Mouse (Mus musculus): ENCODE measurements around the gene Ddb1. TPM values are rescaled to one million over a fixed set of nuclear protein-coding genes. Genes with fewer than 3 reads are reported as not detected.

Gene Ddb1
- polyA plus RNA-seq, 1 experiment: 2.8 TPM

DNA sequence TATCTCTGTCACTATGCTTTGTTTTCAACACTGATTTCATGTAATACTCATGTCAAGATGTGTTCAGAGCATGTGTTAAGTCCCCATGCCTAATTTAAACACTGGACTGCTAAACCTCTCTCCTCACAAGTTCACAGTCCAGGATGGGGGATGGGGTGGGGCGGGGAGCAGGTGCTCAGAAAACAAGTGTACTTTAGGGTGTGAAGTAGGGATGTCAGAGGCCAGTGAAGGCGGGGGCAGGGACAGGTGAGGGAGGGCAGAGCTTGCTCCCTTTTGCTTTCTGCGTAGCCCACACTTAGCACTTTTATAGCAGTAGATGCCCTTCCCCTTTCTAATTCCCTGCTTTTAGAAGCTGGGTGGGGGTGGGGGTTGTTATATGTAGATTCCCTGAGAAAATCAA is 60.0 kb downstream of the Ddb1 start:
- TF ChIP-seq TAL1 (IDR thresholded peaks at IDR 0.05; ENCODE audit: low read length) (no peak), GATA1 (IDR thresholded peaks at IDR 0.05; ENCODE audit: low read length) (no peak)
- H3K36me3 ChIP-seq (ENCODE audit: control insufficient read depth): peaks cover 20% of the 10 kb centered on the region
- peaks cover 3% of the 10 kb centered on the region; the same call in 1 of the 2 replicates for H3K27me3 ChIP-seq (ENCODE audit: control insufficient read depth)
- H3K4me1 ChIP-seq (ENCODE audit: control insufficient read depth): peaks cover 63% of the 10 kb centered on the region
- no peaks in the 10 kb centered on the region for H3K9me3 ChIP-seq (ENCODE audit: control insufficient read depth, low read length)
- no peak overlapping the region for H3K4me3 ChIP-seq (replicated peaks)

GRCm38 (mm10) chr19:10665499-10665898 is 60.4 kb downstream of the Ddb1 start:
- TF ChIP-seq GATA1 (IDR thresholded peaks at IDR 0.05; ENCODE audit: low read length): no peak
- no peak for TF ChIP-seq TAL1 (IDR thresholded peaks at IDR 0.05; ENCODE audit: low read length)
- peaks cover 60% of the 10 kb centered on the region for H3K4me1 ChIP-seq (ENCODE audit: control insufficient read depth)
- H3K27me3 ChIP-seq (ENCODE audit: control insufficient read depth): peaks cover 3% of the 10 kb centered on the region; the same call in 1 of the 2 replicates
- no peak overlapping the region for H3K4me3 ChIP-seq (replicated peaks)
- no peaks in the 10 kb centered on the region for H3K9me3 ChIP-seq (ENCODE audit: control insufficient read depth, low read length)
- H3K36me3 ChIP-seq (ENCODE audit: control insufficient read depth): peaks cover 18% of the 10 kb centered on the region

GRCm38 (mm10) chr19:10671319-10671718 is 66.2 kb downstream of the Ddb1 start:
- TF ChIP-seq GATA1 (IDR thresholded peaks at IDR 0.05; ENCODE audit: low read length): no peak
- TF ChIP-seq TAL1 (IDR thresholded peaks at IDR 0.05; ENCODE audit: low read length): no peak
- H3K4me1 ChIP-seq (ENCODE audit: control insufficient read depth): peaks cover 19% of the 10 kb centered on the region
- H3K9me3 ChIP-seq (ENCODE audit: control insufficient read depth, low read length): no peaks in the 10 kb centered on the region
- no peaks in the 10 kb centered on the region for H3K36me3 ChIP-seq (ENCODE audit: control insufficient read depth)
- H3K4me3 ChIP-seq (replicated peaks): no peak overlapping the region
- peaks cover 3% of the 10 kb centered on the region; the same call in 1 of the 2 replicates for H3K27me3 ChIP-seq (ENCODE audit: control insufficient read depth)

- TF ChIP-seq GATA1 (IDR thresholded peaks at IDR 0.05; ENCODE audit: low read length) (no peak), TAL1 (IDR thresholded peaks at IDR 0.05; ENCODE audit: low read length) (no peak)
- Histone ChIP-seq H3K4me1 (ENCODE audit: control insufficient read depth) (peaks cover 22% of the 10 kb centered on the region), H3K27me3 (ENCODE audit: control insufficient read depth) (peaks cover 3% of the 10 kb centered on the region; the same call in 1 of the 2 replicates), H3K4me3 (replicated peaks) (no peak overlapping the region), H3K36me3 (ENCODE audit: control insufficient read depth) (no peaks in the 10 kb centered on the region), H3K9me3 (ENCODE audit: control insufficient read depth, low read length) (no peaks in the 10 kb centered on the region)
These were observed 66.8 kb downstream of the Ddb1 start for GRCm38 (mm10) chr19:10671854-10672417.

DNA sequence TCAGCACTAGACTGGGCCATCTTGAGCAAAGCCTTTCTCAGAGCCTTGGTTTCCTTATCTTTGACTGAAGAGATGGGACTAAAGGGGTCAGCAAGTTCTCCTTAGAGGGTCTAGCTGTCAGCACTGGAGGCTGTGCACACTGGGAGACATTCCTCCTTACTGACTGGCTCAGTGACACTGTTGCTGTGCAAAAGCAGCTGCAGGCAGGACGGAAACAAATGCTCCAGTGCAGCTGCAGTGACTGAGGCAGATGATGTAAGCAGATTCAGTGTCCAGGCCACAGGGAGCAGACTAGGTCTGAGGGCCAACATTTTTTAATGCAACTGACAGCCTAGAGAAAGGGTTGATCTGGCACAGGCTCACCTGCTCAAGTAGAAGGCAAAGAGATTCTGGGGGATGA is 68.1 kb downstream of the Ddb1 start:
- Histone ChIP-seq H3K9me3 (ENCODE audit: control insufficient read depth, low read length) (no peaks in the 10 kb centered on the region), H3K36me3 (ENCODE audit: control insufficient read depth) (no peaks in the 10 kb centered on the region), H3K27me3 (ENCODE audit: control insufficient read depth) (peaks cover 3% of the 10 kb centered on the region; the same call in 1 of the 2 replicates), H3K4me3 (replicated peaks) (no peak overlapping the region), H3K4me1 (ENCODE audit: control insufficient read depth) (peaks cover 32% of the 10 kb centered on the region)
- no peak for TF ChIP-seq GATA1 (IDR thresholded peaks at IDR 0.05; ENCODE audit: low read length)
- TF ChIP-seq TAL1 (IDR thresholded peaks at IDR 0.05; ENCODE audit: low read length): no peak

DNA sequence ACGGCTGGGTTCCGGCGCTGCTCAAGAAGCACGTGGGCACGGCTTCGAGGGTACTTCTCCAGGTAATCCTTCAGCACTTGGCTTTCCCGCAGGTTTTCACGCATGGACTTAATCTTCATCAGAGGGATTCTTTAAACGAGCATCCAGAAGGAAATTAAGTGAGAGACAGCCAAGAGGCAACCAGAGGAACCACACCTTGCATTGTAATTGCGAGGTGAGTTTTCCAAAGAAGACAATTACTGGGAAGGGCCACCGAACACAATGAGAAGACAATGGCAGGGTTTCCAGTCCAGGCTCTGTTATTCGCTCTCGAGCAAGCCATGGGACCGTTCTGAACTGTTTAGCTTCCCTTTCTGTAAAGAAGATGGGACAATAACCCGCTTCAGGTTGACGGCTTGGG is 71.5 kb downstream of the Ddb1 start:
- Histone ChIP-seq H3K9me3 (ENCODE audit: control insufficient read depth, low read length) (no peaks in the 10 kb centered on the region), H3K27me3 (ENCODE audit: control insufficient read depth) (peaks cover 2% of the 10 kb centered on the region), H3K4me3 (replicated peaks) (no peak overlapping the region), H3K36me3 (ENCODE audit: control insufficient read depth) (no peaks in the 10 kb centered on the region), H3K4me1 (ENCODE audit: control insufficient read depth) (peaks cover 24% of the 10 kb centered on the region)
- TF ChIP-seq GATA1 (IDR thresholded peaks at IDR 0.05; ENCODE audit: low read length): no peak
- TF ChIP-seq TAL1 (IDR thresholded peaks at IDR 0.05; ENCODE audit: low read length): no peak

DNA sequence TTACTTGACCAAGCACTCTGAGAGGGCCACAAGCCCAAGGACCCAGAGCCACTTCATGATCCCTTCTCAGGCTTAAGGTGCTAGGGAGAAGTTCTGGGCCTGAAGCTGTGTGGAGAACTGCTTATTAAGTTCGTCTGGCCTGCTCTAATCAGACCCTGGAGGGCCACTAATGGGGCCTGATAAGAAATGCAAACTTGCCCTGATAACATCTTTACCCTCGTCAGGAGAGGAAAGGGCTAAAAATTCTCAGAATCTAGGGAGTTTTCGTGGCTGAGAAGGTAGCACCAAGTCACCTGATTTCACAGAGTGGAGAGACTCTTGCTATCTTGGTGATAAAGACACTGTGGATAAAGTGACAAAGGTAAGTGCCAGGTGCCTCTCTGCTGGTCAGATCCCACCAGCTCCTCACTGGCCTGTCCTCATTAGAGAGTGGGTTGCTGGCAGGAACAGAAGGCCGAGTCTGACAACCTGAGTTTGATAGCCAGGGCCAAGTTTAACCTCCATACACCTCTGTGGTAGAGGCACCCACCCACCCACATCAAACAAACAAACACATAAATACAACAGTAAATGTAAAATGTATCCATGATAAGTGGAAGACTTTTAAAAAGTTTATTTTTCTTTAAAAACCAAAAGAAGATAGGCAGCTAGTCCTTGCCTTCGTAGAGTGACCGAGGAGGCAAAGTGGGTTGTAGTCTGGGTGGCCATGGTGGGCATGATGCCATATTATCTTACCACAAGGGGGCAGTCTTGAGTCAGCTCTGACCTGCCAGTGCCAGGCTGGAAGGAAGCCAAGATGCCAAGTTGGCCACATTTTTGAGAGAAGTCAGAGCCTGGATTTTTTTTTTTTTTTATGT is 73.0 kb downstream of the Ddb1 start, which contains the start of gene Pga5:
Gene Pga5 (minus strand): TSS at position 157 of the 857 bp plus-strand sequence.
- peaks cover 17% of the 10 kb centered on the region for H3K4me1 ChIP-seq (ENCODE audit: control insufficient read depth)
- H3K4me3 ChIP-seq (replicated peaks): no peak within 1 kb of the TSS
- H3K36me3 ChIP-seq (ENCODE audit: control insufficient read depth): no peaks in the 10 kb centered on the region
- H3K9me3 ChIP-seq (ENCODE audit: control insufficient read depth, low read length): no peaks in the 10 kb centered on the region
- TF ChIP-seq TAL1 (IDR thresholded peaks at IDR 0.05; ENCODE audit: low read length) (no peak), GATA1 (IDR thresholded peaks at IDR 0.05; ENCODE audit: low read length) (no peak)
- peaks cover 7% of the 10 kb centered on the region for H3K27me3 ChIP-seq (ENCODE audit: control insufficient read depth)

DNA sequence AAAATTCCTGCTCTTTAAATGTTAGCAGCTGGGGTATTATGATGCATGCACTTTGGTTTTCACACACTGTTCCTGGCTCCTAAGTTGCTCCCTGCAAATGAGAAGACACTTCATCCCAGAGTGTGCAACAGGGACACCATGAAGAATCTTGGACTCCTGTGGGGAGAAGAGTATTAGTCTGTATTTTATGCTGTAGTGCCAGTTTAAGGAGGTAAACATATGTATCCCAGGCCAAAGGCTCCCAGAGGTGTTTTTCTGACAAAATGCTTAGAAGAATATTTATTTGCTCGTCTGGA is 73.6 kb downstream of the Ddb1 start:
- Histone ChIP-seq H3K9me3 (ENCODE audit: control insufficient read depth, low read length) (no peaks in the 10 kb centered on the region), H3K4me1 (ENCODE audit: control insufficient read depth) (peaks cover 17% of the 10 kb centered on the region), H3K36me3 (ENCODE audit: control insufficient read depth) (no peaks in the 10 kb centered on the region), H3K27me3 (ENCODE audit: control insufficient read depth) (peaks cover 11% of the 10 kb centered on the region), H3K4me3 (replicated peaks) (no peak overlapping the region)
- TF ChIP-seq TAL1 (IDR thresholded peaks at IDR 0.05; ENCODE audit: low read length) (no peak), GATA1 (IDR thresholded peaks at IDR 0.05; ENCODE audit: low read length) (no peak)

Other genes with a start within 250 kb of the Ddb1 start
- not detected in 2 replicates for gene Syt7, start 216.2 kb upstream of the Ddb1 start, polyA plus RNA-seq (2012)
- not detected in 2 replicates for gene Lrrc10b, start 147.9 kb upstream of the Ddb1 start, polyA plus RNA-seq (2012)
- gene Ppp1r32, start 122.4 kb upstream of the Ddb1 start, polyA plus RNA-seq (2012): 0.16 and 0.30 TPM in 2 replicates
- 1.5 and 2.5 TPM in 2 replicates for gene Cpsf7, start 80.1 kb upstream of the Ddb1 start, polyA plus RNA-seq (2012)
- 0.36 and 0.44 TPM in 2 replicates for gene Sdhaf2, start 79.2 kb upstream of the Ddb1 start, polyA plus RNA-seq (2012)
- 0.13 and 0.14 TPM in 2 replicates for gene Tmem216, start 49.1 kb upstream of the Ddb1 start, polyA plus RNA-seq (2012)
- 0.30 and 0.42 TPM in 2 replicates for gene Cyb561a3, start 28.2 kb upstream of the Ddb1 start, polyA plus RNA-seq (2012)
- gene Tmem138, start 28.0 kb upstream of the Ddb1 start, polyA plus RNA-seq (2012): 0.22 and 0.41 TPM in 2 replicates
- gene Tkfc, start 327 bp downstream of the Ddb1 start, polyA plus RNA-seq (2012): 0.31 and 0.64 TPM in 2 replicates
- 0.11 and 0.12 TPM in 2 replicates for gene Vwce, start 28.9 kb downstream of the Ddb1 start, polyA plus RNA-seq (2012)
- not detected in 2 replicates for gene Pga5, start 72.7 kb downstream of the Ddb1 start, polyA plus RNA-seq (2012)
- 2.4 and 3.2 TPM in 2 replicates for gene Vps37c, start 83.4 kb downstream of the Ddb1 start, polyA plus RNA-seq (2012)
- gene Cd5, start 133.7 kb downstream of the Ddb1 start, polyA plus RNA-seq (2012): not detected in 2 replicates
- not detected in 2 replicates for gene Cd6, start 224.7 kb downstream of the Ddb1 start, polyA plus RNA-seq (2012)
- gene Slc15a3, start 234.4 kb downstream of the Ddb1 start, polyA plus RNA-seq (2012): 0.30 and 0.67 TPM in 2 replicates

Data from erythroblast, embryonic 14.5 days (primary cell).